Mouse (Mus musculus): ENCODE results near the gene Crebbp.

GRCm38 (mm10) chr16:4214631-4215240, 939 bp upstream of the Crebbp start:
- TF ChIP-seq CTCF (IDR thresholded peaks at IDR 0.05; ENCODE audit: control insufficient read depth, insufficient read depth, low read length) (no peak), POLR2A (IDR thresholded peaks at IDR 0.05; ENCODE audit: borderline replicate concordance, control insufficient read depth, low read depth, low read length) (no peak)
